Mouse (Mus musculus): Measurements from ENCODE around the gene Gm17026.
"Not testable (repeated sequence)": the region's sequence is repeated elsewhere in the genome, so short reads cannot be mapped to it uniquely, and the experiment has no call there.

Gm17026 gene

DNA sequence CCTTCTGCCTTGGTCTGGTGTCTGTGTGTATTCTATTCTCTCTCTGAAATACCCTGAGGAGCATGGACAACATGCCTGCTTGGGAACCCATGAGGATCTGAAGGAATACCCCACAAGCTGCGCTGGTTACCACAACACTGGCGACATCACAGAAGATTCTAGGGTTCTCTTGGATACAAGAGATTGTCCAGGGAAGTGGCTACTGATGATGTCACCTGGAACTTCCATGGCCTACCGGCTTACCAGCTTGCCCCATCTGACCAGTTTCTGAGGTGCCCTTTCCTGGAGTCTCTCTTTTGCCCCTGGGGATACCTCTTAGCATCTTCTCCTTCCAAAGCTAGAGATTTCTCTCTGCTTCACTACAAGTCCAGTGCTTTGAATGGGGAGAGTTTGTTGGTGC, at the start of gene Gm17026:
Gene Gm17026, minus strand, starts transcription at position 101 of the 400 bp plus-strand sequence.
- DNase-seq (ENCODE audit: inconsistent ontology term): not testable (repeated sequence)

DNA sequence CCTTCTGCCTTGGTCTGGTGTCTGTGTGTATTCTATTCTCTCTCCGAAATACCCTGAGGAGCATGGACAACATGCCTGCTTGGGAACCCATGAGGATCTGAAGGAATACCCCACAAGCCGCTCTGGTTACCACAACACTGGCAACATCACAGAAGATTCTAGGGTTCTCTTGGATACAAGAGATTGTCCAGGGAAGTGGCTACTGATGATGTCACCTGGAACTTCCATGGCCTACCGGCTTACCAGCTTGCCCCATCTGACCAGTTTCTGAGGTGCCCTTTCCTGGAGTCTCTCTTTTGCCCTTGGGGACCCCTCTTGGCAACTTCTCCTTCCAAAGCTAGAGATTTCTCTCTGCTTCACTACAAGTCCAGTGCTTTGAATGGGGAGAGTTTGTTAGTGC, 37.4 kb upstream of the Gm17026 start, which contains the start of gene Gm9611:
Gene Gm9611, minus strand, starts transcription at position 101 of the 400 bp plus-strand sequence.
- not testable (repeated sequence) for DNase-seq (ENCODE audit: inconsistent ontology term)

DNA sequence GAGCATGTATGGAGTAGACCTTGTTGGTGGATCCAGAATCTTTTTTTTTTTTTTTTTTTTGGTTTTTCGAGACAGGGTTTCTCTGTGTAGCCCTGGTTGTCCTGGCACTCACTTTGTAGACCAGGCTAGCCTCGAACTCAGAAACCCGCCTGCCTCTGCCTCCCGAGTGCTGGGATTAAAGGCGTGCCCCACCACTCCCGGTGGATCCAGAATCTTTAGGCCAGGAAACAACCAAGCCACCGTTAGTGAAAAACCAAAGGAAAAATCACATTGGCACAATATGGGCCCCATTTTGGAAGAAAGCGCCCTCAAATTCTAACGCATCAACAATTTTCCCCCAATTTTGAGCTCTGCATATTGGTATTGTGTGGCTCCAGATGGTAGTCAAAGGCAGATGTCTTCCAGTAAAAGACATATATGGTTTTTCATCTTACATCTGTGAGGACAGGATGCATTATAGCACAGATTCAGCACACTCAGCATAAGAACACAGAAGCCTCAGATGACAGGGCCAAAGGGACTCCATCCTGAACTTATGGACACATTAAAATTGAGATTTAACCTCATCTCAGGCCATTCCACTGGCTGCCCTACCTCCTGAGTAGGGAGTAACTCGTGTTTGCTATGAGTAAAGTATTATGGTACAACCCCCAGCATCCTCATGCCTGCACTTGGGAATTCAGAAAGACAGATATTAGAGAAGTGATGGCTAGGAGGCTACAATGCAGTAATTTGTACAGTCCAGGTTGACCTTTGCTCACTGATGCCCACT, 42.9 kb downstream of the Gm17026 start:
- DNase-seq (ENCODE audit: inconsistent ontology term): not testable (repeated sequence)

Data from Muller cell, postnatal 12 days (primary cell).